Mouse (Mus musculus) limb, embryonic 11.5 days (tissue): ENCODE data around the gene Cdc25b. TPM values are rescaled to one million over a fixed set of nuclear protein-coding genes. Genes with fewer than 3 reads are reported as not detected.
A peak's percentile ranks its signal among the peaks of the same experiment; 100 is the strongest.

Source experiments
- ATAC-seq: fragments of 200-750 bp; cut with Nextera tagmentation; 2 replicates; pipeline ENCODE4 v1.8.0; 2017; ENCODE audit warnings: low read depth; ENCODE audit not compliant: insufficient number of reproducible peaks, low FRiP score, low TSS enrichment
- DNase-seq: peaks from one replicate; pipeline ENCODE4 v3.0.0-alpha.2; 2015; ENCODE audit warnings: low spot score
- H3K27ac ChIP-seq: fragments of 300-500 bp; sonication (generic); replicated peaks from 2 replicates; pipeline ENCODE4 v1.5.1; 2014; ENCODE audit warnings: low read depth, mild to moderate bottlenecking, low read length
- H3K27me3 ChIP-seq: fragments of 300-500 bp; sonication (generic); 2 replicates; pipeline ENCODE4 v1.6.1; 2014; ENCODE audit warnings: mild to moderate bottlenecking, low read length, mixed read lengths; ENCODE audit not compliant: control insufficient read depth, insufficient read depth
- H3K36me3 ChIP-seq: fragments of 300-500 bp; sonication (generic); 2 replicates; pipeline ENCODE4 v1.6.1; 2014; ENCODE audit warnings: mild to moderate bottlenecking, low read length, moderate library complexity, mixed read lengths; ENCODE audit not compliant: control insufficient read depth, insufficient read depth
- H3K4me1 ChIP-seq: fragments of 300-500 bp; sonication (generic); 2 replicates; pipeline ENCODE4 v1.6.1; 2014; ENCODE audit warnings: low read length, mixed read lengths; ENCODE audit not compliant: control insufficient read depth, insufficient read depth
- H3K4me2 ChIP-seq: fragments of 300-500 bp; sonication (generic); 2 replicates; pipeline ENCODE4 v1.6.1; 2014; ENCODE audit warnings: low read depth, mild to moderate bottlenecking, moderate library complexity; ENCODE audit not compliant: severe bottlenecking
- H3K4me3 ChIP-seq: fragments of 300-500 bp; sonication (generic); 2 replicates; pipeline ENCODE4 v1.5.1; 2014; ENCODE audit warnings: low read depth, low read length
- H3K9ac ChIP-seq: fragments of 300-500 bp; sonication (generic); 2 replicates; pipeline ENCODE4 v1.6.1; 2014; ENCODE audit warnings: mild to moderate bottlenecking, low read length
- H3K9me3 ChIP-seq: fragments of 300-500 bp; sonication (generic); 2 replicates; pipeline ENCODE4 v1.6.1; 2016; ENCODE audit warnings: low read length; ENCODE audit not compliant: control insufficient read depth
- WGBS: fragments of 180-500 bp; shearing (Covaris S2); extraction: QIAGEN DNeasy Blood & Tissue Kit; methylation state at CpG from one replicate; pipeline ENCODE4 v1.1.7; 2014; 5-methylcytosine and 5-hydroxymethylcytosine counted together
- polyA plus RNA-seq: library from polyadenylated mRNA; unstranded; fragments of >200 nt; fragmentation: Nextera tagmentation; extraction: Ambion mirVana; gene quantifications from 2 replicates; pipeline ENCODE4 v1.2.1, GENCODE M21; 2014

Cdc25b gene
- polyA plus RNA-seq, 1 experiment from 2014 or later, result 48.7 TPM

DNA sequence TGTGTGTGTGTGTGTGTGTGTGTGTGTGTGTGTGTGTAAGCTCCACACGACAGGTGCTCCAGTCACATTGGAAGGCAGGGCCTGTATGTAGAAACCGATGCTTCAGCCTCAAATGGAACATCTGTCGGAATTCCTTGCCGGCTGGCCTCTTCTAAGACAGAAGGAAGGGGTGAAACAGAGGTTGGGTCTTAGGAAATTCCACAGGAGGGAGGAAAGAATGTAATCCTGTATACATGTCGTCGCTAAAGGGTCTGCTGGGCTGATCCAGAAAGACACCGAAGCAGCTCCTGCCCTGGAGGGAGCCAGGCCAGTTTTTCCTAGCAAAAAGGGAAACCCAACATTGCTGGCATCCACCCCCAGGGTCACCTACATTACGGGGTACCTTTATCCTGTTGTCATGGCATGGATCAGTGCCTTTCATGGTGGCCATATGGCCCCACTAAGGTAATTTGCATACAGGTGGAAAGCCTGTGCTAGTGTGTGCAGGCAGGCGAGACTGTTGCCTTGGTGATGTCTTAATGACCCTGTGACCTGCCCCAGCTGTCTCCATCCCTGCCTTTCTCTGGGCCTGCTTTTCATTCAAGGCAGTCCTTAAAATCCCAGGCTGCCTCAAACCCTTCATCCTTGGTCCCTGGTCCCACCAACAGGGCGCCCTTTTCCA is 3.7 kb downstream of the Cdc25b start:
- Histone ChIP-seq H3K36me3 (peaks cover 5% of the 10 kb centered on the region), H3K27ac (no peak overlapping the region), H3K4me1 (peaks cover 23% of the 10 kb centered on the region), H3K9me3 (no peaks in the 10 kb centered on the region), H3K4me2 (no peak overlapping the region), H3K27me3 (no peaks in the 10 kb centered on the region), H3K4me3 (no peak overlapping the region), H3K9ac (no peak overlapping the region)
- 36% methylated on average over 10 of the region's 10 CpGs for WGBS
- ATAC-seq (no peak), DNase-seq (peak; percentile 48)

DNA sequence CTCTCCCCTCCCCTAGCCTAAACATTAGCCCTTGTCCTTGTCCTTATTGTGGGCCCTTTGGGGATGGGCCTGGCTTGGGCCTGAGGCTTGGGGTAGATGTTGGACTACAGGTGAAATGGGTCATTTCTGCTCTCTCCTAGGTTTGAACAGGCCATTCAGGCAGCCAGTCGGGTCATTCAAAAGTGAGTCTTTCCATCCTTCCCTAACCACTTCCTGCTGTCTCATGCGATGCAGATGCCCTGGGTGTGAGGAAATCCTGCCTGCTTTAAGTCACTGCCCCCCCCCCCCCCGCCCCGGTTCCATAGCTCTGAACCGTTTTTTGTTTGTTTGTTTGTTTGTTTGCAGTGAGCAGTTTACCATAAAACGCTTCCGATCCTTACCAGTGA is 4.2 kb downstream of the Cdc25b start:
- ATAC-seq (no peak), DNase-seq (no peak)
- no peak overlapping the region for H3K4me3 ChIP-seq
- H3K27me3 ChIP-seq, result no peaks in the 10 kb centered on the region
- no peaks in the 10 kb centered on the region for H3K9me3 ChIP-seq
- no peak overlapping the region for H3K4me2 ChIP-seq
- WGBS, result 78% methylated on average over 7 of the region's 7 CpGs
- no peak overlapping the region for H3K9ac ChIP-seq
- peaks cover 5% of the 10 kb centered on the region for H3K36me3 ChIP-seq
- no peak overlapping the region for H3K27ac ChIP-seq
- peaks cover 20% of the 10 kb centered on the region for H3K4me1 ChIP-seq

DNA sequence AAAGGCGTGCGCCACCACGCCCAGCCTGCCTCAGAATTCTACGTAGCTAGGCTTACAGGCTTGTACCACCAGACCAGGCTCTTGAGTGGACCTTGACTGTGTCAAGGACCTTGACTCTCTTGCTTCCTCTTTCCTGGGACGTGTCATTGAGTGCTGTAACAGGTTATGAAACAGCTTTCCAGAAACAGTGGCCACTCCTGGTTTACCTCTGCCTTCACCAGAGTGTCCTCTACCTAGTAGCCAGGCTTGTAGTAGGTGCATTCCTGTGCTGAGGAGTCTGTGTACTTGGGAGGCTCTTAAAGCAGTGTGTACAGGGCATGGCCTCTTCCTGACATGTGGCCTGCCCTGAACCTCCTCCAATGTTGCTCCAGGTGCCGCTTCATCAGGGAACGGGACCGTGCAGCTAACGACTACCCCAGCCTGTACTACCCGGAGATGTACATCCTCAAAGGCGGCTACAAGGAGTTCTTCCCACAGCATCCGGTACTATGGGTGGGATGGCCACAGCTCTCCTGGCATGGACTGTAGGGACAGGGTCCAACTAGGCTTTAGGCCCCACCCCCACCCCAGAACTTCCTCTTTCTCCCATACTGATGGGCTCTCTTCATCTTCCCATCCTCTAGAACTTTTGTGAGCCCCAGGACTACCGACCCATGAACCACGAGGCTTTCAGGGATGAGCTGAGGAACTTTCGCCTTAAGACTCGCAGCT is 10.0 kb downstream of the Cdc25b start:
- DNase-seq (no peak), ATAC-seq (no peak)
- Histone ChIP-seq H3K4me1 (no peaks in the 10 kb centered on the region), H3K27ac (no peak overlapping the region), H3K4me3 (no peak overlapping the region), H3K27me3 (no peaks in the 10 kb centered on the region), H3K36me3 (peaks cover 7% of the 10 kb centered on the region; the same call in 1 of the 2 replicates), H3K9ac (no peak overlapping the region), H3K9me3 (no peaks in the 10 kb centered on the region), H3K4me2 (no peak overlapping the region)
- 89% methylated on average over 16 of the region's 16 CpGs for WGBS

DNA sequence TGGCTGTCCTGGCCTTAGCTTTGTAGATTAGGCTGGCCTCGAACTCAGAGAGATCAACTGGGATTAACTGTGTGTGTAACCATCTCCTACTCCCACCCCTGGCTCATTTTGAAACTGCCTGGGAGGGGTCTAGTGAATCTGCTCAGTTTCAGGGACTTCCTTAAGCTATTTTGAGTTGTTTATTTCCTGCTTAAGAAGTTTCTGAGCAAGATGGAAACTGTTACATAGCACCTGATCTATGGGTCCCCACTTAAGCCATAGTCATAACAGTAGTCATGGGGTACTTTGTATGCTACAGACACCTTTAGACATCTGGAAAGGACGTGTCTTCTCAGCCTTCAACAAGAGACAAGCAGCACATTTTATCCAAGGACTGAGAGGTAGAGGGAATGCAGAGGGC is 14.0 kb downstream of the Cdc25b start:
- Histone ChIP-seq H3K4me3 (no peak overlapping the region), H3K36me3 (peaks cover 2% of the 10 kb centered on the region; the same call in 1 of the 2 replicates), H3K9ac (no peak overlapping the region), H3K27me3 (no peaks in the 10 kb centered on the region), H3K4me2 (no peak overlapping the region), H3K27ac (no peak overlapping the region), H3K4me1 (no peaks in the 10 kb centered on the region), H3K9me3 (no peaks in the 10 kb centered on the region)
- ATAC-seq (no peak), DNase-seq (no peak)
- WGBS, result 83% methylated on average over 2 of the region's 2 CpGs

DNA sequence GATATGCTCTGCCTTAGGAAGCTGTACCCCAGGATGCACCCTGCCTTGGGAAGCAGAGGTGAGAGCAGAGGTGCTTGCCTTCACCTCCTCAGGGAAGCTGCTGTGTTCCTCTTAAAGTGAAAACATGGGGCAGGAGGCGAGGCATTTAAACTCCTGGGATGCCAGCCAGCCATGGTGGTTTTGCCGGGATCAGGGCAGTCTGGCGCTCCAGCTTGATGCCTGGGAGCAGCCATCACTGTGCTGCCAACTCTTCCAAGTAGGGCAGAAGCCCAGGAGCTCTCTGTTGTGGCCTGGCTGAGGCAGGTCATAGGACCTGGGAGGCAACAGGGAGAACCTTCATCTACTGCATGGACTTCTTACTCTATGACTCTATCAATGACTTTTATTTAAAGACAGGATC is 14.5 kb downstream of the Cdc25b start:
- DNase-seq (no peak), ATAC-seq (no peak)
- H3K36me3 ChIP-seq, result peaks cover 2% of the 10 kb centered on the region; the same call in 1 of the 2 replicates
- H3K27ac ChIP-seq, result no peak overlapping the region
- H3K9me3 ChIP-seq, result no peaks in the 10 kb centered on the region
- no peak overlapping the region for H3K4me2 ChIP-seq
- H3K4me3 ChIP-seq, result no peak overlapping the region
- H3K27me3 ChIP-seq, result no peaks in the 10 kb centered on the region
- no peaks in the 10 kb centered on the region for H3K4me1 ChIP-seq
- no peak overlapping the region for H3K9ac ChIP-seq
- 94% methylated on average over 3 of the region's 3 CpGs for WGBS

DNA sequence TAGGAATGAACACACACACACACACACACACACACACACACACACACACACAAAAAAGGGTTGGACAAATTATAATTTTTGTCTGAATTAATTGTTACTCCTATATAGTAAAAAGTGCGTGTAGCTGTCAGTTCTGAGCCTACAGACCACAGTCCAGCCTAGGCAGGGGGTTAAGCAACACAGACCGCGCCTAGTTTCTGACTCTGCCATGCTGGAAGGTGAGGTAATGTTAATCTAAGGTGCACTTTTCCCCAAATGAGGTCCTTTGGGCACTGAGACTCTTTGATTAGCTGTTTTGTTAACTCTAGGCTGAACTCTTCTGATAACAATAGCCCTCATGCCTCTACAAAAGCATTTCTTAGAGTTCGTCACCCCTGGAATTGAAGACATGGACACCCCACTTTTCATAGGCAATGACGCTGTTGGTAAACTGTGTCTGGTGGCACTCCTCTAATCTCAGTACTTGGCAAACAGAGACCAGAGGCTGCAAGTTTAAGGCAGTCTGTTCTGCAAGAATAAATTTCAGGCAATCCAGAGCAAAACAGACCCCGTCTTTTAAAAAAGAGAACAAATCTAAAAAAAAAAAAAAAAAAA is 17.2 kb downstream of the Cdc25b start:
- Histone ChIP-seq H3K4me2 (no peak overlapping the region), H3K4me3 (no peak overlapping the region), H3K9me3 (no peaks in the 10 kb centered on the region), H3K27me3 (no peaks in the 10 kb centered on the region), H3K27ac (no peak overlapping the region), H3K4me1 (no peaks in the 10 kb centered on the region), H3K36me3 (peaks cover 2% of the 10 kb centered on the region; the same call in 1 of the 2 replicates), H3K9ac (no peak overlapping the region)
- ATAC-seq (no peak), DNase-seq (no peak)
- 89% methylated on average over 6 of the region's 6 CpGs for WGBS

DNA sequence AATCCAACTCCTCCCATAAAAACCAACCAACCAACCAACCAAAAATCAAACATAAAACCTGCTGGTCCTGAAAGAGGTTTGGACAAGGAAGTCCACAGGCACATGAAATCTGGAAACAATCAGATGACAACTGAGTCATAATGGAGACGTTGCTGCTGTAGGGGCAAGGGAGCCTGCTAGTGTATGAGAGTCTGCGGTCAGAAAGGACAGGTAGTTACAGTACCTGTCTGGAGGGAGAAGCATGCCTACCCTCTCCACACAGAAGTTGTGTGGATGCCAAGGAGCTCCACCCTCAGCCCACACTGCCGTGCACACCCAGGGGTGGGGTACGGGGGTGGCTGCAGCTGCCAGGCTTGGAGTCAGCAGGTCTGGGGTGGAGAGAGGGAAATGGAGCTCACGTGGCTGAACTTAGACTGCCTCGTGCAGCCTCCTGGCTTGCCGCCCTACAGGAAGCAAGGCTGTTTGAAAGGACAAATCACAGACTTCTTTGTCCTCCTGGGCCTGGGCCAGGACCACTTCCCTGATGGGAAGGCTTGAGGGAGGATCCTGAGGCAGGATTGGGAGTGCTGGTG is 17.7 kb downstream of the Cdc25b start:
- Histone ChIP-seq H3K4me2 (no peak overlapping the region), H3K36me3 (peaks cover 2% of the 10 kb centered on the region; the same call in 1 of the 2 replicates), H3K9me3 (no peaks in the 10 kb centered on the region), H3K27me3 (no peaks in the 10 kb centered on the region), H3K27ac (no peak overlapping the region), H3K4me1 (no peaks in the 10 kb centered on the region), H3K4me3 (no peak overlapping the region), H3K9ac (no peak overlapping the region)
- no peak for DNase-seq
- no peak for ATAC-seq
- WGBS, result 58% methylated on average over 7 of the region's 7 CpGs

DNA sequence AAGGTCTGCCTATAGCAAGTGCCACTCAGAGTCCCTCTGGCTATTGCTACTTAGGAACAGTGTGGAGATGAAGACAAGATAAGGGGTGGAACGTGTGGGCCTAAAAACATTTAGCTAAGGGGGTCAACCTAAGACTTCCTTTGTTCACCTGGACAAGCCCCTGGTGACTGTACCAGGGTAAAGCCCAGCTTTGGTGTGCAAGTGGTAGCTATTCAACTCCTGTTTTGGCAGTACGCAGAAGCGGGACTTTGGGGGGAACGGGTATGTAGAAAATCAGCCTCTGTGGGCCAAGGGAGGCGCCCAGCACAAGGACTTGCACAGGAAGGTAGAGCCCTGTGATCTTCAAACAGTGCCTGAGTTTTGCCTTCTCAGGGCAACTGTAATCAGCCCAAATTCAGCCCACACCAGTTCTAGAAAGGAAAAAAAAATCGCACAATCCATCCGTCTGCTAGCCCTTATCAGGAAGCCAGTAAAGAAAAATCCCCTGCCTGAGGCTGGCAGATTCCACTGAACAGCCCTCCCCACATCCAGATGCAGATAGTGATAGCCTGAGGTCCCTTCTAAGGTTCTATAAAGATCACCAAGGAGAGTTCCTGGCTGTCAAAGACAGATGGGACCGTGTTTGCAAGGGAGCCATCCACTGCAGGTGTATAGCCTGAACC is 18.9 kb downstream of the Cdc25b start:
- Histone ChIP-seq H3K4me1 (no peaks in the 10 kb centered on the region), H3K27ac (no peak overlapping the region), H3K4me3 (no peak overlapping the region), H3K4me2 (no peak overlapping the region), H3K36me3 (no peaks in the 10 kb centered on the region), H3K9me3 (no peaks in the 10 kb centered on the region), H3K9ac (no peak overlapping the region), H3K27me3 (no peaks in the 10 kb centered on the region)
- ATAC-seq (no peak), DNase-seq (no peak)
- 85% methylated on average over 8 of the region's 8 CpGs for WGBS
